ENCODE assay signal across 9 mouse cellular contexts in the genomic region with DNA sequence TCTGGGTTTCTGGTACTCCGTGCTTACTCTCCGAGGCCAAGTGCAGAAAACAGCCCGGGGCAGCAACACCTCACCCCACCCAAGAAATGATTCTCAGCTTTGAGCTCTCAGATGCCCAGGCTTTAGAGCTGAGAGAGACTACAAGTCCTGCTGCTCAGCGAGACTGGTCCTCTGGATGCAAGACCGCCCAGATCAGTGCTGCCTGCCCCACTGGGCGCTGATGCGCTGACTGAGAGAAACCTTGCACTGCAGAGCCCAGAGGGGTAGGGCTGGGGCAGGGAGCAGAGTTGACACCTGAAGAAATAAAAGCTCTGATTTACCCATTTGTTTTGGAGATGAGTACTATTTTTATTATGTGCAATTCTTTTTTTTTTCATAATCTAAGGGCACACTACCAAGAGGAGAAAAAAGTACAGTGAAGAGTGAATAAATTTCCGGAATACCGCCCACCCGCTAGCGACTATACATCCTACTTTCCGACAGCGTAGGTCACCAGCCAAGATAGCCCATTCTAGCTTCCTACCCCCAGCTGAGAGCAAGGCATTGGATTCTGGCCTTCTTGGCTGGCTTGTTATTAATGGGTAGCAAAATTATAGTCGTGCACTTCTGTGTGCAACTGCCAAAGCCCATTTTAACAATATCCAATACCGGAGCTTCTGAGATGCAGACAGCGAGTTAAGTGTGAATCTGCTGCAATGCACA. TPM values are rescaled to one million over a fixed set of nuclear protein-coding genes. Genes with fewer than 3 reads are reported as not detected.
DNase-seq lines count a peak whose midpoint lies in the region; ATAC-seq lines count a peak whose summit lies in the region.
"Had no signal": no experiment of that assay in that cellular context is flagged by ENCODE, and none has a peak within 500 bp of the region (broad histone marks: within the 10 kb centered on the region; RNA-seq: fewer than 3 reads in every experiment).

A gene (minus strand): TSS at position 243 of the 702 bp plus-strand sequence.

- no peaks in the 10 kb centered on the region for H3K9me3 ChIP-seq in neural tube, embryonic 11.5 days (ENCODE audit: control insufficient read depth, low read length)
- no peaks in the 10 kb centered on the region for H3K9me3 ChIP-seq in limb, embryonic 15.5 days

- peak within 1 kb of the TSS; percentile 53 for H3K4me3 ChIP-seq in neural tube, embryonic 11.5 days (ENCODE audit: low read depth, low read length)
- H3K4me3 ChIP-seq in limb, embryonic 15.5 days: peak within 1 kb of the TSS; percentile 41

- H3K27ac ChIP-seq in neural tube, embryonic 11.5 days (ENCODE audit: low read depth, low read length): 0 out of 2 replicates have a peak within 1 kb of the TSS, but pooled peaks have one; percentile 8
- H3K27ac ChIP-seq in limb, embryonic 15.5 days: no peak within 1 kb of the TSS

- peak; percentile 60 for ATAC-seq in neural tube, embryonic 11.5 days (ENCODE audit: insufficient read depth, low FRiP score, low TSS enrichment)
- no peak for ATAC-seq in limb, embryonic 15.5 days (ENCODE audit: insufficient number of reproducible peaks, low FRiP score, low TSS enrichment, low read depth)
- no peak for ATAC-seq in granulocyte monocyte progenitor cell, adult 5-6 weeks (replicated peaks; ENCODE audit: poor library complexity, severe bottlenecking)

- peaks cover 28% of the 10 kb centered on the region for H3K27me3 ChIP-seq in neural tube, embryonic 11.5 days (ENCODE audit: control insufficient read depth, insufficient read depth, low read length)
- H3K27me3 ChIP-seq in limb, embryonic 15.5 days: peaks cover 61% of the 10 kb centered on the region

- peak; percentile 70 for DNase-seq in cerebellum, adult 11-12 months
- no peak for DNase-seq in cerebellum, postnatal 4 days (ENCODE audit: low spot score in 2 of 2)
- peak; percentile 17 for DNase-seq in neural tube, embryonic 11.5 days (ENCODE audit: low spot score)
- DNase-seq in neural tube, embryonic 10.5 days (ENCODE audit: extremely low spot score, low spot score): no peak
- no peak for DNase-seq in gastrocnemius, postnatal 36 days
- no peak for DNase-seq in ovary, adult 18-20 months (ENCODE audit: low spot score)

- H3K4me2 ChIP-seq in neural tube, embryonic 11.5 days (ENCODE audit: low read depth): peak within 1 kb of the TSS; percentile 97
- H3K4me2 ChIP-seq in limb, embryonic 15.5 days: peak within 1 kb of the TSS; percentile 79

- H3K4me1 ChIP-seq in neural tube, embryonic 11.5 days (ENCODE audit: control insufficient read depth, insufficient read depth, low read length): peaks cover 5% of the 10 kb centered on the region; the same call in 1 of the 2 replicates
- H3K4me1 ChIP-seq in limb, embryonic 15.5 days: peaks cover 16% of the 10 kb centered on the region

- H3K36me3 ChIP-seq in neural tube, embryonic 11.5 days (ENCODE audit: control insufficient read depth, insufficient read depth, low read length): no peaks in the 10 kb centered on the region
- no peaks in the 10 kb centered on the region for H3K36me3 ChIP-seq in limb, embryonic 15.5 days

- H3K9ac ChIP-seq in neural tube, embryonic 11.5 days (ENCODE audit: low read length): peak within 1 kb of the TSS; percentile 60
- H3K9ac ChIP-seq in limb, embryonic 15.5 days: no peak within 1 kb of the TSS

- WGBS in neural tube, embryonic 11.5 days: 16% methylated on average over 16 of the region's 16 CpGs
- WGBS in limb, embryonic 15.5 days: 23% methylated on average over 16 of the region's 16 CpGs

- intact Hi-C loops in gastrocnemius, postnatal 36 days (cut with DNase I): no loop called here

RNA-seq across cellular contexts. Expression of the gene that starts here (rescaled TPM):
- 8.2 TPM in 2 replicates for polyA plus RNA-seq in neural tube, embryonic 11.5 days (2014; fragmentation: Nextera tagmentation; extraction: Ambion mirVana)
- total RNA-seq in gastrocnemius, postnatal 36 days (2021): 10 to 100 TPM; 11.6 to 24.5 TPM
- polyA plus RNA-seq in limb, embryonic 15.5 days (2015; fragmentation: Nextera tagmentation; extraction: Ambion mirVana): 13.1 and 22.1 TPM in 2 replicates
- total RNA-seq in granulocyte monocyte progenitor cell, adult 5-6 weeks (2014; fragmentation: Nextera tagmentation): 0.54 TPM in 1 of 2 replicates, not detected in the other
- total RNA-seq in granulocyte monocyte progenitor cell, adult 5-6 weeks (2017): 0.05 and 0.09 TPM in 2 replicates
- polyA plus RNA-seq: gonadal fat pad, adult 2 months had no signal

Comparison
In these comparisons a context has a peak if more than half of its experiments do, and no peak if none do; other contexts are left out.
1. RNA of the gene that starts here (total RNA-seq): 11.6 to 24.5 TPM in gastrocnemius, postnatal 36 days; 0.05 to 0.54 TPM in granulocyte monocyte progenitor cell, adult 5-6 weeks; every median in the first group is over 4 times any median in the second.
2. DNase-seq: peak in cerebellum, adult 11-12 months (single experiment) and neural tube, embryonic 11.5 days (single experiment); none in cerebellum, postnatal 4 days (0 of 2), neural tube, embryonic 10.5 days (single experiment), gastrocnemius, postnatal 36 days (0 of 2) and ovary, adult 18-20 months (single experiment).